Mouse (Mus musculus): ENCODE measurements around the gene Th.

DNA sequence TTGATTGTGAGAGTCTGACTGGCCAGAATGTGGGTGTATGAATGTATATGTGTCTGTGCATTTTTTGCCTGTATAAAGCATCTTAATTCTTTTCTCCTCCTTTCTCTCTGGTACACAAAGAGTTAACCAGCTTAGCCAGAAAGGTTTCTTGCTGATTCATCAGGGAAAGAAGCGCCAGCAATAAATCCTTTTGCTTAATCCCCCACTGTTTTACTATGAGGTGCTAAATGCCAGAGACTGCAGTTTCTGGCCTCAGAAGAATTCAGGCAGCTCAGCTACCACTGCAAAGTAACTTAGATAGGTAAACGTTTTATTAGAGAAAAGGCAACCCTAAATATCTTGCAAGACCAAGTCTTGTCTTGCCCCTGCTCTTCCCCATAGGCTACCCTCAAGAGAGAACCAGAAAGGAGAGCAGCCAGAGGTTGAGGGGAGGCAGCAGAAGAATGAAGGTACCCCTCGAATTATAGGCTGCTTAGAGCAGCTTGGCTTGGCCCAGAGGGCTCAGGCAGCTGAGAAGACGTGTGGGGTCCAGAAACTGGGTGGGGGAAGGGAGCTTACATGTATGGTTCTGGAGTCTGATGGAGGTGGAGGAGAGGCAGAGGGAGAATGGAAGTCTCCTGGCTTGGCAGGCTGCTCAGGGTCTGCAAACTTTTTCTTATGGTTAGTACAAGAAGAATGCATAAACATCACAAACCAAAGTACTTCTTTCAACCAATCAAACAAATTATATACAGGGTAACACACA is 61.3 kb downstream of the Th start:
- TF ChIP-seq CTCF (IDR thresholded peaks at IDR 0.05; ENCODE audit: low read depth, low read length): no peak
- no peak for TF ChIP-seq GATA1 (IDR thresholded peaks at IDR 0.05; ENCODE audit: borderline replicate concordance, low read length)
- TF ChIP-seq GATA2 (IDR thresholded peaks at IDR 0.05; ENCODE audit: borderline replicate concordance, low read depth, low read length): no peak
- no peak for TF ChIP-seq TAL1 (conservative IDR thresholded peaks at IDR 0.05; ENCODE audit: low read depth, low read length)

Measured in G1E (cell line).